Mouse (Mus musculus) induced T-regulatory cell, adult 2 months (primary cell): ENCODE results near the gene AI481877.
A peak's percentile ranks its signal among the peaks of the same experiment; 100 is the strongest.

Source experiments
- DNase-seq: peaks from one replicate; pipeline ENCODE4 v3.0.0-alpha.2; 2012; ENCODE audit warnings: low read depth

The AI481877 gene

DNA sequence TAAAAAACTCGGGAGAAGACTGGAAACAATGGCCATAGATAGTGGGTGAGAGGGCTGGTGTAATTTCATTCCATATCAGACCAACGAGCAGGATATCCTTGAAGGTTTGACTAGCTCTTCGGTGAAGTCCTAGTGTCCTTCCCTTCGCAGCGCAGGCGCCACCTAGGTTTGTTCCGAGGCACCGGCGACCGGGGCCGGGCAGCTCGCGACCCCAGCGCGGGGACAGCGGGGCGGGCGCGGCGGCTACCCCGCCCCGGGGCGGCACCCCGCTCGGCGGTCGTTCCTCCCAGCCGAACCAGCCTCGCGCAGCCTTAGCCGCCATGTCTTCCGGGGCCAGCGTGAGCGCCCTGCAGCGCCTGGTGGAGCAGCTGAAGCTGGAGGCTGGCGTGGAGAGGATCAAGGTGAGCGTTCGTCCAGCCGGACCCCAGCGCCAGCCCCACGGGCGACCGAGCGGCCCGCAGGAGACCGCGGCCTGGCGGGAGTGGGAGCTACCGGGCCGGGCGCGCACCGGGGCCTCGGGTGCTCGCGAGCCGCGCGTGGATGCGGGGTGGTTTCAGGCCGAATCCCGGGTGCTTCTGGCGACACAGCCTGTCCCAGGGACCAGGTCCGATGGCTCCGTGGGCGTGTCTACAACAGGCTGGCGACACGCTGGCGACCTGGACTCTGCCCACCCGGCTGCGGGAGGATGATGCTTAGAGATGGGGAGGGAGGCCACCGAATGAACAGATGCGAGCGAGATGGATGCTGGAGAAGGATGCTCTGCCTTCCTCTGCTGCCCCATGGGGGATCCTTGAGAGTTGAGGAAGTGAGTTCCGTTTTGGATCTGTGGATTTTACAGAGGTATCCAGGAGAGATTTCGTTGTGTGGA lies 103.6 kb downstream of the AI481877 start, which contains the start of gene Gng10:
Gng10 (plus strand) TSS at position 171 of the 868 bp plus-strand sequence.
- DNase-seq, result peak; percentile 77

DNA sequence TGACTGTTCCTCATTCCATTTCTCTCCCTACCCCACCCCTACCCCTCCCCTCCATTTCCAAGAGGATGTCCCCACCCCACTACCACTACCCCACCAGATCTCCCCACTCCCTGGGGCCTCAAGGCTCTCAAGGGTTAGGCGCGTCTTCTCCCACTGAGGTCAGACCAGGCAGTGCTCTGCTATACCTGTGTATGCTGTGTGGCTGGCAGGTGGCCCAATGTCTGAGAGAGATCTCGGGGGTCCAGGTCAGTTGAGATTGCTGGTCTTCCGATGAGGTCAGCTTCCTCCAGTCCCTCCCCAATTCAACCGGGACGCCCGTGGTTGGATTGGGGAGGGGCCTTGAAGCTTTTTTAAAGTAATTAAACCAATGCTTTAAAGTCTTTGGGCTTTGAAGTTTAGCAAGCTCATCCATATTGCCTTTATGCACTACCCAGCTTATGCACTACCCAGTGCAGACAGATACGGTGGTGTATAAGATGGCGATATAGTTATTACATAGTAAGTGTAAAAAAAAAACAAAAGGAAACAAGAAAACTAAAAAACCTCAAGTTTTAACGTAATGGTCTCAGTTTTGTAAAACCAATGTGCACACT lies 104.4 kb downstream of the AI481877 start:
- DNase-seq, result no peak

DNA sequence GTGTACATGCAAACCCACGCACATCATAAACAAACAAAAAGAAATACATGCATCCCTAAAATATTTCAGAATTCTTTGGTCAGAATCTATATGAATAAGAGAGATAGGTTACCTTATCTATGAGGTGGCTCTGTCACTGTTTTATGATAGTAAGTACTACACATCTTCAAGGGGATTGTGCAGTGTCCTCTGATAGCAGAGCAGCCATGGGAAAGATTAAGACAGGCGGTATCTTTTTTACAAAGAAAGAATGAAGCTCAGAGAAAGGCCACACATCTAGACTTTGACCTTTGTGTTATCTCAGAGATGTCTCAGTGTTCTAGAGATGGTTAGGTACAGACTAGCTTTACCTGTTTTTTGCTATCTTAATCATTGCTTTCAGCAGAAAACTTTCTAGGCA lies 121.9 kb downstream of the AI481877 start:
- no peak for DNase-seq

DNA sequence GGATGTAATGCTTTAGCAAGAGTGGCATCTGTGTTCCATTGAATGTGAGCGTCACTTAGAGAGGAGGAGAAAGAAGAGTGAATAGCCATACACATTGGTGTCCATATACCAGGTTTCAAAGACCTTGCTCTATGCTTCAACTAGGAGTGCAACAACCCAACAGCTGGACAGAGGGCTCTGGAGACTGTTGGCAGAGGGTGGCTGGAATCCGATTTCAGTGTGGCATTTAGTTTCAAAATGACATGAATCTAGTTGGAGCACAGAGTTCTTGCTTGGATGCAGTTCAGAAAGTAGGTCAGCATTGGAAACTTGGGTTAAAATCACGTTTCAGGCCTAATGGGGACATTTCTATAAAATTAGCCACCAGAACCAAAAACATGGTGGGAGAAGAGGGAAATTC lies 123.6 kb downstream of the AI481877 start:
- DNase-seq, result no peak

DNA sequence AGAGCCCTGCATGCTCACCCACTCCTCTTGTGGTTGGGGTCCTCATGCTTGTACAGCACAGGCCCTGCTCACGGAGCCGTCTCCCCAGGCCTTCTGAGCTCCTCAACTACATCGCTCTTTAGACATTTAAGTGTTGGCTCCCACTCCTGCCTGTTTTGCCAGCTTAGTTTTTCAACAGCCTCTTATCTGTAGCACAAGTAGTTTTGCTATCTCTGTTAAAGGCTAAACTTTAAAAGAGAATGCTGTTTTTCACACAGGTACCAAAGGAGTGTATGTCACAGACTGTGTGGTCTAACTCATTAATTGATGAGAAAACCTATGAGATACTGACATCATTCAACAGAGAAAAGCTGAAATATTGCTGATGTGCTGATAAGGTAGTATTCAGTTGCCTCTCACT lies 127.3 kb downstream of the AI481877 start:
- no peak for DNase-seq

DNA sequence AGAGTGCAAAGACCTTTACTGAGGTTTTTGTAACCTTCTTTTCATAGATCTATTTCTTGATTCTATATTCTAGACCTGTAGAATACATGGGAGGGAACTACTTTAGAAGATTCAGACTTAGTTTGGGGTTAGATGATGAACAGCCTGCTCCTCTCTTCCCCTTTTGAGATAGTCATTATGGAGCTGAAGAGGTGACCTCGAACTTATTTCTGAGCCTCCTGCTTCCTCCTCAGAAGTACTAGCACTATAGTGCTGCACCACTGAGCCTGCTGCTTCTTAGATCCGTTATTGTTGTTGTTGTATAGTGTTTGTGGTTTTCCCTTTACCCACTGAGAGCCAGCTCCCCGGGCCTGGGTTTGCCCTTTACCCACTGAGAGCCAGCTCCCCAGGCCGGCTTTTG lies 129.1 kb downstream of the AI481877 start:
- no peak for DNase-seq

DNA sequence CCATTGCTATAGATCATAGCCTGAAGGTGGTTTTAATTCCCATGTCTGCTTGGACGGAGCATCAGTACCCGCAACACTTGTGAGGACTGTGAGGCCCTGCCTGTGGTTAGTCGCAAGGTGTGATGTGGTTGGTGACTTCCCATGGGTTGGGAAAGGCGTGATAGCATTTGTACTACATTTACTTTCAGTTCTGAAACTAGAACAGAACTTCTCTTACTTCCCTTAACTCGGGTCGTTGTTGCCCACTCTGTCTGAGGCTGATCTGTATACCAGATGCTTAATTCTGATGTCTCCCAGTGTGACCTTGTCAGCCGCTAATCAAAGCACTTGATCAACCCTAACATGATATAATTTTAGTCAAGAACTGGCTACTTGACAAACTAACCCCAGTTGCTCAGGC lies 129.6 kb downstream of the AI481877 start:
- DNase-seq, result peak; percentile 65

- DNase-seq, result no peak
Observed at GRCm38 (mm10) chr4:59007974-59008373, 130.8 kb downstream of the AI481877 start.

GRCm38 (mm10) chr4:59007016-59007415 lies 131.8 kb downstream of the AI481877 start:
- no peak for DNase-seq

- no peak for DNase-seq
Observed at GRCm38 (mm10) chr4:59006211-59006610, 132.6 kb downstream of the AI481877 start.

DNA sequence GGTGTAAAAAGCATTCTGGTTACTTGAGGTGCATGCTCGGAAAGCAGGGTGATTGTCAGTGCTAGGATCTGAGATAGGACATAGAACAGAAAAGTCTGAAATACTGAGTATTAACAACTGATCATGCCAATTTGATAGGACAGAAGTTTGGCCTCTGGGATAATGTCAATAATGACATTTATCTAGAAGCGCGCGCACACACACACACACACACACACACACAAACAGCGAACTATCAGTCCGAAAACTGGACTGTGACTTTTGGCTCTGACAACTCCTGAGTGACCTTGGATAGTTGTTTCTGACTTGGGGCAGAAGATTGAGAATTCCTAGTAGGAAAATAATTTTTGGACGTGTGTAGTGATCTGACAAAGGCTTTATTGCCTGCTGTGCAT lies 135.0 kb downstream of the AI481877 start:
- DNase-seq, result no peak

- peak; percentile 94 for DNase-seq
Observed at GRCm38 (mm10) chr4:59002948-59003805, 135.6 kb downstream of the AI481877 start, which contains the start of gene Gm20503. Gene Gm20503 (plus strand): TSS chr4:59003210.

- peak; percentile 85 for DNase-seq
Observed at GRCm38 (mm10) chr4:59000614-59001013, 138.2 kb downstream of the AI481877 start.

- DNase-seq, result peak; percentile 86
Observed at GRCm38 (mm10) chr4:58999686-59000085, 139.1 kb downstream of the AI481877 start.

DNA sequence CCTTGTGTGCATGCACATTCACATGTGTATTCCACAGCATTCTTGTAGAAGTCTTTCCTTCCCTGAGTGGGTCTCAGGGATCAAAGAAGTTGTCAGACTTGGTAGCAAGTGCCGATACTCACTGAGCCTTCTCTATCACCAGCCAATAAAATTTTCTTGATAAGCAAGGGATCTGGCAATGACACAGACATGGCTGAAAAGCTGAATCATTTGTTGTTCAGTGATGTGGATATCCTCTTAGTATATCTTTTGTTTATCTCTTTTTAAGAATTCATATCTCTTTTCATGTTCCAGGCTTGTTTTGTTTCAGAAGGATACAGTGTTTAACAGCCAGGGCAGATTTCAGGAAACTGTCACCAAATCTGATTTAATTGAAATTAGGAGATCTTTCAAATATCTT lies 140.1 kb downstream of the AI481877 start:
- no peak for DNase-seq

DNA sequence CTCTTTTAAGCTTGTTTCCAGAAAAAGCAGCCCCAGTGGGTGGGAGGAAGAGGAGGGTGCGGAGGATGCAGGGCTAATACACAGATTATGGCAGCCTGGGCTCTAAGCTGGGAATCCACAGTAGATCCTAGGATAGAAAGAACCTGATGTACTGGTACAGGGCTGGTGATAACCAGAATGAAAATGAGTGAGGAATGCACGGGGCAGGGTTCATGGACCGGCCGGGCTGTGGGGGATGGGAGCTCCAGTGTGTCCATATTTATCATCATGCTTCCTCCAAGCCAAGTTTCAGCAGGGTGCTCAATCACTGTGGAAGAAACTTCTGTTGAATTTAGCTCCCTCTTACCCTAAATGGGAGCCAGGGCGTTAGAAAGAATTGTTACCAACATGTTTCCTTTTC lies 141.7 kb downstream of the AI481877 start:
- no peak for DNase-seq

- DNase-seq, result no peak
Observed at GRCm38 (mm10) chr4:58995251-58995693, 143.5 kb downstream of the AI481877 start.

- no peak for DNase-seq
Observed at GRCm38 (mm10) chr4:58994762-58995161, 144.0 kb downstream of the AI481877 start, which contains the start of gene Dnajc25. Gene Dnajc25 (plus strand): TSS chr4:58995062.
